Mouse (Mus musculus): ENCODE data around the gene Spock1. TPM values are rescaled to one million over a fixed set of nuclear protein-coding genes. Genes with fewer than 3 reads are reported as not detected.
"Not testable (repeated sequence)": the region's sequence is repeated elsewhere in the genome, so short reads cannot be mapped to it uniquely, and the experiment has no call there.

Gene Spock1
- polyA plus RNA-seq, 1 experiment from 2014 or later, result 0.70 TPM

DNA sequence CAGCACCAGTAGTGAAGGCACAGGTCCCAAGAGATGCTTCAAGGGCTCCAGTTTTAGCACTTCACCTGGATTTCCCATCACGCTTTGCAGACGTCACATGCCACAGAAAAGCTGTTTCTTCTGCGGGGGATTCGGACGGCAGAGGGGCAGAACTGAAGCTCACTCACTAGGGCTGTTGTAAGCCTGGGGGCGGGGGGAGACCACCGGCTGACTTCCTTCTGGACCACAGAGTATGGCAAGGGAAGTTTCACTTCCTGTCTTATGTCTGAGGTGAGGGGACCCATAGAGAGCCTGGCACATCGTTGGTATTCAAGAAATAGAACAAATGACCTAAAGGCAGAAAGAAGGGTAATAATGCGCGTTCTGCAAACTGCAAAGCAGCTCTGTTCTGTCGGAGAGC lies 392.4 kb downstream of the Spock1 start:
- Histone ChIP-seq H3K27me3 (replicated peaks) (no peaks in the 10 kb centered on the region; the same call in 1 of the 2 replicates), H3K4me2 (no peak overlapping the region), H3K4me3 (no peak overlapping the region), H3K27ac (ENCODE audit: poor library complexity, severe bottlenecking) (no peak overlapping the region), H3K9me3 (replicated peaks) (no peaks in the 10 kb centered on the region), H3K9ac (no peak overlapping the region), H3K4me1 (replicated peaks) (no peaks in the 10 kb centered on the region), H3K36me3 (no peaks in the 10 kb centered on the region)
- ATAC-seq (ENCODE audit: insufficient number of reproducible peaks, low FRiP score), result no peak
- WGBS, result 80% methylated on average over 11 of the region's 11 CpGs

DNA sequence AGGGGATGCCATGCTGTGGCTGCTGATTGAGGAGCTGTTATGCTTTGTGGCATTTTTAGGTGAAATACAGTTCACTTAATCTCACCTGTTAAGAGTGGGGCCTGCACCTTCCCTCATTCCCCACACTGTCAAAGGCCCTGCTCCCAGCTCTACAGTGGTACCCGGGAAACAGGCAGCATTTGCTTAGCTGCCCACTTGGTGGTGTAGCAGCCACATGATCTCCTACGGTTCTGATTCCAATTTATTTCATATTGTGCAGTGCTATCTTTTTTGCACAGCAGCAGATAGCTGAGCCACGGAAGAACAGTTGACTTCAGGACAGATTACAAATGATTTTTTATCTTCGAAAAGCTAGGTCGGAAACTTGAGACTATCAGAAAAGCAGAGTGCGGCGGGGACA lies 406.6 kb downstream of the Spock1 start:
- Histone ChIP-seq H3K4me1 (replicated peaks) (no peaks in the 10 kb centered on the region), H3K27ac (ENCODE audit: poor library complexity, severe bottlenecking) (no peak overlapping the region), H3K27me3 (replicated peaks) (no peaks in the 10 kb centered on the region), H3K36me3 (no peaks in the 10 kb centered on the region), H3K4me2 (no peak overlapping the region), H3K9me3 (replicated peaks) (no peaks in the 10 kb centered on the region), H3K9ac (no peak overlapping the region), H3K4me3 (no peak overlapping the region)
- no peak for ATAC-seq (ENCODE audit: insufficient number of reproducible peaks, low FRiP score)
- 51% methylated on average over 7 of the region's 7 CpGs for WGBS

DNA sequence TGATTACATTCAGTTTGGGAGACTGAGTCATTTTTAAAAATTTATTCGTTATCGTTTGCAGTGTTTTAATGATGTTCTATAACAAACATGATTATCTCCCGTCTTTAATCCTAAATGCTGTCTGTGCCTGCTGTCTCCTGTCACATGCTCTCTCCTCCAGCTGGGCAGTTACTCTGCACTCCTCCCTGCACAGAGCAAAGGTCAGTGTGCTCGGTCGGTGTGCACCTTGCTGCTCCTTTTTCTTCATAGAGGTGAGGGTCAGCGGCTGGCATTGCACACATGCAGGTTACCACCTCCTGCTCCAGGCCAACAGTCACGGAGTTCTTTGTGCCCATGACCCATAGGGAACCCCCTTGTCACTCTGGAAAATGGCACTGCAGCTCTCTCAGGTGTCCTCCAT lies 411.4 kb downstream of the Spock1 start:
- no peak for ATAC-seq (ENCODE audit: insufficient number of reproducible peaks, low FRiP score)
- no peaks in the 10 kb centered on the region for H3K36me3 ChIP-seq
- no peak overlapping the region for H3K4me3 ChIP-seq
- no peaks in the 10 kb centered on the region for H3K4me1 ChIP-seq (replicated peaks)
- no peaks in the 10 kb centered on the region for H3K9me3 ChIP-seq (replicated peaks)
- H3K27me3 ChIP-seq (replicated peaks), result no peaks in the 10 kb centered on the region
- no peak overlapping the region for H3K9ac ChIP-seq
- WGBS, result 72% methylated on average over 7 of the region's 7 CpGs
- no peak overlapping the region for H3K4me2 ChIP-seq
- no peak overlapping the region for H3K27ac ChIP-seq (ENCODE audit: poor library complexity, severe bottlenecking)

DNA sequence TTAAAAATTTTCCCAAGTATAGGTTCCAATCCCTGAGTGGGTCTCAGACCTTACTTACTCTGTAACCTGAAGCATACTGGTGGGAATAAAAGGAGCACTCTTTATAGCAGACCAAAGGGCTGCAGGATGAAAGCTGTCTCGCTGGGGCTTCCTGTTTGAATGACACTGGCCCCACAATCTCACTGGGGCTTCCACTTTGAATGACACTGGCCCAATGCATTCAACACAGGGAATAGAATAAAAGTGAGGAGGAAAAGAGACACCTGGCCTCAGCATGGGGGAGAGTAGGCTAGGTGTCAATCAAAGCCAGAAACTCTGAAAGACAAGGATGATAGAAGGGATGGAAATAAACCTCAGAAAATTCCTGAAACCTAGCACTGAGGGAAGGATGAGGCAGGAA lies 413.3 kb downstream of the Spock1 start:
- 38% methylated on average over 1 of the region's 1 CpGs for WGBS
- no peak overlapping the region for H3K9ac ChIP-seq
- no peaks in the 10 kb centered on the region for H3K9me3 ChIP-seq (replicated peaks)
- ATAC-seq (ENCODE audit: insufficient number of reproducible peaks, low FRiP score), result no peak
- no peaks in the 10 kb centered on the region for H3K27me3 ChIP-seq (replicated peaks)
- H3K4me2 ChIP-seq, result no peak overlapping the region
- H3K4me1 ChIP-seq (replicated peaks), result no peaks in the 10 kb centered on the region
- no peaks in the 10 kb centered on the region for H3K36me3 ChIP-seq
- no peak overlapping the region for H3K4me3 ChIP-seq
- no peak overlapping the region for H3K27ac ChIP-seq (ENCODE audit: poor library complexity, severe bottlenecking)

DNA sequence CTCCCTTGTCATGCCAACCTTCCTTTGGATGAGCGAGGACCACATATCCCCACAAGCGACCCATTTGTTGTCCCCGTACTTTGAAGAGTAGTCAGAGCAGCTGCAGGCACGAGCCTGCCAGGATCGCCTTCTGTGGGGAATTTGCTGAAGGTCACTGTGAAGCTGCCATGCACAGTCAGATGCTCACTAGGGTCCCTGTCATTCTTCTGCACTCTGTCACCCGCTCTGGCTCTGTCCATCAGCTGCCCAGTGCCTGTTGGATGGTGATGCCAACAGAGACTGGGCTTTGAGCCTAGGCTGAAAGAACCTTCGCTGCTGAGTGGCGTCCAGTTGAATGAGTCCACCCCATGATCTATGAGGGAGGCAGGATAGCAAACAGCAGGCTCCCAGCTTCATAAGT lies 419.2 kb downstream of the Spock1 start:
- H3K9me3 ChIP-seq (replicated peaks), result no peaks in the 10 kb centered on the region
- H3K27ac ChIP-seq (ENCODE audit: poor library complexity, severe bottlenecking), result no peak overlapping the region
- ATAC-seq (ENCODE audit: insufficient number of reproducible peaks, low FRiP score), result no peak
- no peaks in the 10 kb centered on the region for H3K36me3 ChIP-seq
- 82% methylated on average over 8 of the region's 8 CpGs for WGBS
- H3K4me2 ChIP-seq, result no peak overlapping the region
- H3K4me3 ChIP-seq, result no peak overlapping the region
- H3K9ac ChIP-seq, result no peak overlapping the region
- H3K27me3 ChIP-seq (replicated peaks), result 0 out of 2 replicates have a peak, but pooled peaks cover 11% of the 10 kb centered on the region
- no peaks in the 10 kb centered on the region for H3K4me1 ChIP-seq (replicated peaks)

DNA sequence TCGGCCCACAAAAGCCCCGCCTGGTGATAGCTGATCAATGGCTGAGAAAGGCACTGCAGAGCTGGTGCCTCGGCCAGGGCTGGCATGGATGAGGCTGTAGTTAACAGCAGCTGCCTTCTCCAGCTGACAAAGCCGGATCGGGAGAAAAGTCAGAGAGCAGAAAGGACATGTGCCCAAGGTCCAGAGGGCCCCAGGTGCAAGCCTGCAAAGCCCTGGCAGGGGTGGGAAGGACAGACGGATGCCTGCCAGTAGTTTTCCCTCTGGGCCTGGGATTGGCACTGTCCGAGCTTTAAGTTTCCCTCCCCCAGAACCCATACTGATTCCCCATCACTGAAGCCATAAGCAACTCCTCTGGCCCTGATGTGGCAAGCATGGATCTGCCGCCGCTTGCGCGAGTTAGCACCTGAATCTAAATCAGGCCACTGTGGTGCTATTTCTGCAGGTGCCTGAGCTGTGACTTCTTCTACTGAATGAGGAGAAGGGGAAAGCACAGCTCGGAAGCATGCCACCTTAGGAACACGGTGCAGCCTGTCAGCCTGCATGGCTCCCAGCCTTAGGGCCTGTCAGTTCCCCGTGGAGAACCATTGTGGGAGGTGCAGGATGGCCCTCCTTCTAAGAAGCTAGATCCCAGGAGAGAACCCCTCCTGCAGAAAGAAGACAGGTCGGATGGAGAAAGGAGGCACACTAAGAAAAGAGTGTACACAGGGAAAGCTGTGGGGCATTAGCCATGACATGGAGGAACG lies 423.5 kb downstream of the Spock1 start:
- H3K4me2 ChIP-seq, result no peak overlapping the region
- 84% methylated on average over 16 of the region's 16 CpGs for WGBS

DNA sequence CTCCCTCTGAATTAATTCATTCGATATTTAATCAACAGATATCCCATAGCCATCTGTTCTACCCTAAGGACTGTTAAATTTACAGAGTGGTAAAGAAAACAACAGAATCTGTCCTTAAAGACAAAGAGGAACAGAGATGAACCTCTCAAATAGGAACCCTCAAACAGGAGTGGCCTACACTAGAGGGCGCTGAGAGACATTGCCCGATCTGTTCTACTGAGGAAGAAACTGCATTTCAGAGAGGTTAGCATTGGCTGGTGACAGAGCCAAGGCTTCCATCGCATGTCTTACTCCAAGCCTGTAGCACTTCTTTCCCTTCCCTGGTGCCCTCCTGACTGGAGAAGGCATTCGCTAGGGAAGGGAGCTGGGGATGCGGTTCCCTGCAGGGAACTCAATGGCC lies 431.4 kb downstream of the Spock1 start:
- WGBS, result 26% methylated on average over 6 of the region's 6 CpGs
- no peak overlapping the region for H3K4me3 ChIP-seq
- no peak for ATAC-seq (ENCODE audit: insufficient number of reproducible peaks, low FRiP score)

More for the DNA sequence above, 423.5 kb downstream of the Spock1 start:
- H3K9me3 ChIP-seq (replicated peaks), result no peaks in the 10 kb centered on the region
- H3K4me1 ChIP-seq (replicated peaks), result no peaks in the 10 kb centered on the region
- no peak for ATAC-seq (ENCODE audit: insufficient number of reproducible peaks, low FRiP score)
- no peaks in the 10 kb centered on the region for H3K36me3 ChIP-seq
- H3K9ac ChIP-seq, result no peak overlapping the region
- H3K27me3 ChIP-seq (replicated peaks), result 0 out of 2 replicates have a peak, but pooled peaks cover 11% of the 10 kb centered on the region
- H3K27ac ChIP-seq (ENCODE audit: poor library complexity, severe bottlenecking), result no peak overlapping the region
- no peak overlapping the region for H3K4me3 ChIP-seq

DNA sequence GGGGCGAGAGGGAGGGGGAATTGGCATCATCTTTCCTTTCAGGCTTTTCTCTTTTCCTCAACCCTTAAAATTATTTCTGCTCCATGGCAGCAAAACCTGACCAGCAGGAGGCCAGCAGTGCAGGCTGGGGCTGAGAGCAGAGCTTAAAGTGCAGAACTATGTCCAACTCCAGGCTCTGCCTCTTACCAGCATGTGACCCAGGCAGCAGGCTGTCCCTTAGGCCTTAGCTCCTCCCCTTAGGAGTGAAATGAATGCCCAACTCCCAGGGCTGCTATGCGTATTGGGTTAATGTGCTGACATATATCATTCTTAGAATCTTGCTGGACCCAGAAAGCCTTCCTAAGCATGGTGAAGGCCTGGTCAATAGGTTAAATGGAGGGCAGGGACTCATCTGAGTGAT lies 434.1 kb downstream of the Spock1 start:
- Histone ChIP-seq H3K27me3 (replicated peaks) (0 out of 2 replicates have a peak, but pooled peaks cover 5% of the 10 kb centered on the region), H3K4me2 (no peak overlapping the region), H3K36me3 (no peaks in the 10 kb centered on the region), H3K4me3 (no peak overlapping the region), H3K9ac (no peak overlapping the region), H3K9me3 (replicated peaks) (no peaks in the 10 kb centered on the region), H3K27ac (ENCODE audit: poor library complexity, severe bottlenecking) (no peak overlapping the region), H3K4me1 (replicated peaks) (no peaks in the 10 kb centered on the region)
- no peak for ATAC-seq (ENCODE audit: insufficient number of reproducible peaks, low FRiP score)
- WGBS, result 70% methylated on average over 2 of the region's 2 CpGs

More for the DNA sequence above, 431.4 kb downstream of the Spock1 start:
- no peak overlapping the region for H3K27ac ChIP-seq (ENCODE audit: poor library complexity, severe bottlenecking)
- H3K4me1 ChIP-seq (replicated peaks), result no peaks in the 10 kb centered on the region
- H3K9me3 ChIP-seq (replicated peaks), result no peaks in the 10 kb centered on the region
- no peaks in the 10 kb centered on the region for H3K36me3 ChIP-seq
- 0 out of 2 replicates have a peak, but pooled peaks cover 5% of the 10 kb centered on the region for H3K27me3 ChIP-seq (replicated peaks)
- no peak overlapping the region for H3K9ac ChIP-seq
- no peak overlapping the region for H3K4me2 ChIP-seq

DNA sequence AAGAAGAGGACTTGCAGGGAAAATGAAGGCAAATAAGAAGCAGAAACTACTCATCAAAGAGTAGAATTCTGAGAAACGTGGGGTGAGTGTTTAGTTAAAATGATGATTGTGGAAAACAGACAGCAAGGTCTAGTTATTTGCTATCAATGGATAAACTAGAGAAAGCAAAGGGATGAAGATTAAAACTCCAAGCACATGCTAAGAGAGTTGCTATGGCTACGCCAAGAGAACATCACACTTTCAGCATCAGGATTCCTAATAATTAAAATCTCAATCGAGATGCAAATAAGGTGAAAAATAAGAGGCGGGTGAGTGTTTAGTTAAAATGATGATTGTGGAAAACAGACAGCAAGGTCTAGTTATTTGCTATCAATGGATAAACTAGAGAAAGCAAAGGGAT lies 437.2 kb downstream of the Spock1 start:
- not testable (repeated sequence) for H3K9me3 ChIP-seq (replicated peaks); H3K27me3 ChIP-seq (replicated peaks); H3K4me3 ChIP-seq; H3K4me2 ChIP-seq; H3K9ac ChIP-seq; H3K36me3 ChIP-seq; ATAC-seq (ENCODE audit: insufficient number of reproducible peaks, low FRiP score); H3K27ac ChIP-seq (ENCODE audit: poor library complexity, severe bottlenecking); H3K4me1 ChIP-seq (replicated peaks)
- WGBS, result 73% methylated on average over 4 of the region's 4 CpGs

DNA sequence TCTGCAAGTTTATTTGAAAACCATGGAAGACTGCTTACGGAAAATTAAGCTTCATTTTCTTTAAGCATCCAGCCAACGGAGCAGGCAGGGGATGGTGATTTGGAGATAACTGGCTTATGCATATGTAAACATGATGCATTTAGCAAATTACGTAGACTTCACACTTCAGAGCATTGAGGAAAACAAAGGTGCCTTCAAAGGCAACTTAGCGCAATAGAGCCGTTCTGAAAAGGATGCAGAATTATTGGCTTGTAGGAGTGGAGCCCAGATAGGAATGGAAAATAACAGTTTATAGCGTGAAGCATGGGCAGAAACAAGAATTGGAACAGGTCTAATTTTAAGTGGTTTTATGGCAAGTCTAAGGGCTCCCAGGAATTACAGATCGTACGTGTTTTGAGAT lies 448.2 kb downstream of the Spock1 start:
- no peak for ATAC-seq (ENCODE audit: insufficient number of reproducible peaks, low FRiP score)
- H3K27me3 ChIP-seq (replicated peaks), result no peaks in the 10 kb centered on the region
- H3K9me3 ChIP-seq (replicated peaks), result peaks cover 7% of the 10 kb centered on the region; the same call in 1 of the 2 replicates
- 79% methylated on average over 8 of the region's 8 CpGs for WGBS
- no peaks in the 10 kb centered on the region for H3K36me3 ChIP-seq
- no peak overlapping the region for H3K9ac ChIP-seq
- no peak overlapping the region for H3K4me3 ChIP-seq
- no peaks in the 10 kb centered on the region for H3K4me1 ChIP-seq (replicated peaks)
- no peak overlapping the region for H3K4me2 ChIP-seq
- H3K27ac ChIP-seq (ENCODE audit: poor library complexity, severe bottlenecking), result no peak overlapping the region

DNA sequence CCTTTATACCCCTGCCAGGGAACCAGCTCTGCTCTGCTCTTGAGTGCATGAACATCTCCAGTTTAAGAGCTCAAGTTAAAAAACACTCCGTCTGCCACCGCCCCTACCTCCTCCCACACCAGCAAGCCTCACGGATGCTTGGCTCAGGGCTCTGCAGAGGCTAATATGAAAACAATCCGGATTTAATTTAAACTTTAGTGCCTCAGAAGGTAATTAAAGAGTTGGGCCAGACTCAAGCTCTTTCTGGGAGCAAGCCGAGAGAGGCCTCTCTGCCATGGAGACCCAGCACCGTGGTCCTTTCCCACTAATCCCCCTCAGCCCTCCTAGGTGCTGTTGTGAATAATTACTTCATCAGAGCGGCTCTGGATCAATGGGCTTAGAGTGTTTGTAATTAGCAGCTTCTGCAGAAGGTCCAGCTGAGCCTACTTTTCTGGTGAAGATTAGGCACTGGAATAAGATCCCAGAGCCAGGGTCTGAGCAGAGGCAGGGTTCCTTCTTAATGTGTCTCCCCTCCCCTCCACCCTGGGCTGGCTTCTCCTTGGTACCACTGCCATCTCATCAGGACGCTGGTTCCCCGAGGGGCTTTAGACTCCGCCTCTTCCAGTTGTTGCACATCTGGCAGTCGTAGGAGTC lies 457.8 kb downstream of the Spock1 start:
- Histone ChIP-seq H3K9me3 (replicated peaks) (no peaks in the 10 kb centered on the region), H3K9ac (no peak overlapping the region), H3K4me3 (no peak overlapping the region), H3K27me3 (replicated peaks) (0 out of 2 replicates have a peak, but pooled peaks cover 11% of the 10 kb centered on the region), H3K4me2 (no peak overlapping the region), H3K36me3 (no peaks in the 10 kb centered on the region), H3K4me1 (replicated peaks) (no peaks in the 10 kb centered on the region), H3K27ac (ENCODE audit: poor library complexity, severe bottlenecking) (no peak overlapping the region)
- WGBS, result 37% methylated on average over 11 of the region's 11 CpGs
- no peak for ATAC-seq (ENCODE audit: insufficient number of reproducible peaks, low FRiP score)

All from heart, embryonic 12.5 days (tissue).